Mouse (Mus musculus) heart, embryonic 15.5 days (tissue): ENCODE data around the gene Renbp. TPM values are rescaled to one million over a fixed set of nuclear protein-coding genes. Genes with fewer than 3 reads are reported as not detected.

Source experiments
- ATAC-seq: fragments of 200-750 bp; cut with Nextera tagmentation; replicated peaks from 2 replicates; pipeline ENCODE4 v1.8.0; 2017; ENCODE audit warnings: low read depth, moderate TSS enrichment; ENCODE audit not compliant: insufficient number of reproducible peaks, insufficient read depth, low FRiP score
- H3K27ac ChIP-seq: fragments of 300-500 bp; sonication (generic); 2 replicates; pipeline ENCODE4 v1.5.1; 2015; ENCODE audit warnings: mild to moderate bottlenecking, inconsistent platforms
- H3K27me3 ChIP-seq: fragments of 300-500 bp; sonication (generic); 2 replicates; pipeline ENCODE4 v1.6.1; 2015; ENCODE audit warnings: inconsistent platforms
- H3K36me3 ChIP-seq: fragments of 300-500 bp; sonication (generic); 2 replicates; pipeline ENCODE4 v1.6.1; 2015; ENCODE audit warnings: mild to moderate bottlenecking, inconsistent platforms
- H3K4me1 ChIP-seq: fragments of 300-500 bp; sonication (generic); replicated peaks from 2 replicates; pipeline ENCODE4 v1.6.1; 2015; ENCODE audit warnings: inconsistent platforms
- H3K4me2 ChIP-seq: fragments of 300-500 bp; sonication (generic); 2 replicates; pipeline ENCODE4 v1.6.1; 2015; ENCODE audit warnings: inconsistent platforms, mild to moderate bottlenecking, moderate library complexity
- H3K4me3 ChIP-seq: fragments of 300-500 bp; sonication (generic); 2 replicates; pipeline ENCODE4 v1.5.1; 2015; ENCODE audit warnings: mild to moderate bottlenecking, inconsistent platforms
- H3K9ac ChIP-seq: fragments of 300-500 bp; sonication (generic); 2 replicates; pipeline ENCODE4 v1.6.1; 2015; ENCODE audit warnings: mild to moderate bottlenecking, inconsistent platforms
- H3K9me3 ChIP-seq: fragments of 300-500 bp; sonication (generic); replicated peaks from 2 replicates; pipeline ENCODE4 v1.6.1; 2016; ENCODE audit warnings: inconsistent platforms
- WGBS: fragments of 180-500 bp; shearing (Covaris S2); methylation state at CpG from one replicate; pipeline ENCODE4 v1.1.7; 2015; ENCODE audit warnings: mixed read lengths; 5-methylcytosine and 5-hydroxymethylcytosine counted together
- polyA plus RNA-seq: library from polyadenylated mRNA; unstranded; fragments of >200 nt; fragmentation: Nextera tagmentation; extraction: Ambion mirVana; gene quantifications from 2 replicates; pipeline ENCODE4 v1.2.1, GENCODE M21; 2015

Renbp gene
- polyA plus RNA-seq, 1 experiment from 2014 or later = 53.5 TPM

DNA sequence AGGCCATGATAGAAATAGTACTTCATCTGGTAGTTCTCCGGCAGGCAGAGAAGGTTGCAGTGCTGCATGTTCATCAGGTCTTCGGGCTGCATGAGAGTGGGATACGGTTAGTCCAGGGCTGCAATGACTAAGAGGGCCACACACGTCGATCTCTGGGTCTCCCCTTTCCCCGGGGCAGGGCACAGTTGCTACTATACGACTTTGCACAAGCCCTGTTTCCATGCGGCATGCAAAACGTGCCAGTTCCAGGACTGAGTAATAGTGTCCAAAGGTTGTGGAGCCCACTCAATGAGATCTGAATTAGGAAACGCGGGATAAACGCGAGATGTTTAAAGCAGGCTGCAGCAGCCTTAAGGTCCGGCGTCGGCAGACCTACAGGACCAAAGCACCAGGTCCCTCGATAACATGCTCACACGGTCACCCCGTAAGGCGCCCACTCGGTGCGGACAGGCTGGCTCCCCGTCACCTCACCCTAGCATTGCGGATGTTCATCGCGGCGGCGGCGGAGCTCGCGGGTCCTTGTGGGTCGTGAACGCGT is 9.3 kb downstream of the Renbp start:
- Histone ChIP-seq H3K4me1 (peaks cover 3% of the 10 kb centered on the region), H3K9ac (peak overlapping the region; percentile 64), H3K9me3 (no peaks in the 10 kb centered on the region), H3K27ac (peak overlapping the region; percentile 85), H3K4me3 (peak overlapping the region; percentile 60), H3K27me3 (no peaks in the 10 kb centered on the region), H3K36me3 (peaks cover 6% of the 10 kb centered on the region; the same call in 1 of the 2 replicates), H3K4me2 (peak overlapping the region; percentile 79)
- 15% methylated on average over 34 of the region's 34 CpGs for WGBS
- 0 out of 2 replicates have a peak, but pooled peaks have one; percentile 3 for ATAC-seq

DNA sequence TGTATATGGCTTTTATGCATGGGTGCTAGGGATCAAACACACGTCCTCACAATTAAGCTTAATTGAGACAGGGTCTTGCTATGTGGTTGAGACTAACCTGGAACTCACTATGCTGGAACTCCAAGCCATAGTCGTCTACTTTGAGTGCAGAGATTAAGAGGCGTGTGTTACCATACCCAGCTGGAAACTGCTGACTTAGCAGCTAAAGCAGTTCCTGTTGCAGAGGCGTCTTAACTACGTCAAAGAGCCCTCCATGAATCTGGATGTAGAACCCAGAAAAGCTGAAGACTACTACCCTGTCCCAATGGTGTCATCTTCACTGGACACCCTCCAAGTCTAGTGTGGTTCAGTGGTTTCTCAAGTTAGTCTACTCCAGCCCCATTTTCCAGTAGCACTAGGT is 12.0 kb downstream of the Renbp start:
- Histone ChIP-seq H3K4me2 (no peak overlapping the region), H3K4me3 (no peak overlapping the region), H3K27ac (no peak overlapping the region), H3K4me1 (peaks cover 6% of the 10 kb centered on the region), H3K9me3 (no peaks in the 10 kb centered on the region), H3K36me3 (peaks cover 6% of the 10 kb centered on the region; the same call in 1 of the 2 replicates), H3K9ac (no peak overlapping the region), H3K27me3 (no peaks in the 10 kb centered on the region)
- 80% methylated on average over 5 of the region's 5 CpGs for WGBS
- ATAC-seq = no peak

DNA sequence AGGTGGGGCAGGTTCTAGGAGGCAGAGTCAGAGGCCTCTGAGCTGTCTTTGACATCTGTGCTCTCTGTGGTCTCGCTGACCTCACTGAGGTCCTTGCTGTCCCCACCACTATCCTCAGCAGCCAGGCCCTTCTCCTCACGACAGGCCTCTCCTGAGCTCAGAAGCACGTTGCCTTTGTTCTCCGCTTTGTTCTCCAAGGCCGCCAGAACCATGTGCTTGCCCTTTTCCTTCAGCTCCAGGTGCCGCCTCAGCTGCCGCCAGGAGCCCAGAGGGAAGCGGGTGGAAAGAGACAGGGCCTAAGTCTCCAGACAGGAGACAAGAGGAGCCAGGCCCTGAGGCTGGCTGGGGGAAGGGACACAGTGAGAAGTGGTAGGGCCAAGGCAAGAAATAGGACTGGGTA is 13.7 kb downstream of the Renbp start:
- WGBS = 84% methylated on average over 8 of the region's 8 CpGs

DNA sequence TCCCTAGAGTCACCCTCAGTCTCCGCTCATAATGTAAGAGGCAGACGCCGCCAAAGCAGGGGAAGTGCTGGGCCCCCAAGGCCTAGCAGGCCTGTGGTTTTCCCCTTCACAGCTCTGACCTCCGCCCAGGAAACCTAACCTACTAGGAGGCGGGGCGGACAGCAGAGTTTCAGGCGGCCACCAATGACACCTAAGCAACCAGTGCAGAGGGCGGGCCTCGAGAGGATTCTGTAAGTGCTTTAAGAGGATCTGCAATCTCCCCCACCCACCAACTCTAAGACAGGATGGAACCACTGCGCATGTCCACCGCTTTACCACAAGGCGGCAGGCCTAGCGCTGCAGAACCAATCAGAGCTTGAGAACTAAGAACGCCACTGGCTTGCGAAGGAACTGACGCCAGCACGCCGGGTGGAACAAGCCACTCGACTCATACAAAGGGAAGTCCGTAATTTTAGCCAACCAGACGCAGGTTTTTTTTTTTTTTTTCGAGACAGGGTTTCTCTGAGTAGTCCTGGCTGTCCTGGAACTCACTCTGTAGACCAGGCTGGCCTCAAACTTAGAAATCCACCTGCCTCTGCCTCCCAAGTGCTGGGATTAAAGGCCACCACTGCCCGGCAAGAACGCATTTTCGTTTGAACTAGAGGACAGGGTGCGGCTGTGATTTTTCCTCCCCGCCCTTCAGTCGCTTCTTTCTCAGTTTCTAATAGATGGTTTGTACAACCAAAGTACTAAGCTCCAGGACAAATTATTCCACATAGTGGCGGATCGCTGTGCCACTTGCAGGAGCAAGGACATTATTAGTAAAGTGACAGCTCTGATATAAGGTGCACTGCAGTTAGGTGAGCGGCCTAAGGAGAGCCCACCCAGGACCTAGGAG is 15.6 kb downstream of the Renbp start:
- Histone ChIP-seq H3K9ac (no peak overlapping the region), H3K4me3 (peak overlapping the region; percentile 30), H3K36me3 (peaks cover 6% of the 10 kb centered on the region; the same call in 1 of the 2 replicates), H3K4me1 (peaks cover 5% of the 10 kb centered on the region; the same call in 1 of the 2 replicates), H3K27me3 (no peaks in the 10 kb centered on the region), H3K4me2 (peak overlapping the region; percentile 54), H3K27ac (peak overlapping the region; percentile 82), H3K9me3 (no peaks in the 10 kb centered on the region)
- peak; percentile 97 for ATAC-seq
- 25% methylated on average over 31 of the region's 31 CpGs for WGBS

More for the DNA sequence above, 13.7 kb downstream of the Renbp start:
- Histone ChIP-seq H3K27me3 (no peaks in the 10 kb centered on the region), H3K9me3 (no peaks in the 10 kb centered on the region), H3K4me2 (no peak overlapping the region), H3K36me3 (peaks cover 6% of the 10 kb centered on the region; the same call in 1 of the 2 replicates), H3K4me1 (peaks cover 2% of the 10 kb centered on the region; the same call in 1 of the 2 replicates), H3K9ac (no peak overlapping the region), H3K27ac (no peak overlapping the region), H3K4me3 (no peak overlapping the region)
- ATAC-seq = no peak

DNA sequence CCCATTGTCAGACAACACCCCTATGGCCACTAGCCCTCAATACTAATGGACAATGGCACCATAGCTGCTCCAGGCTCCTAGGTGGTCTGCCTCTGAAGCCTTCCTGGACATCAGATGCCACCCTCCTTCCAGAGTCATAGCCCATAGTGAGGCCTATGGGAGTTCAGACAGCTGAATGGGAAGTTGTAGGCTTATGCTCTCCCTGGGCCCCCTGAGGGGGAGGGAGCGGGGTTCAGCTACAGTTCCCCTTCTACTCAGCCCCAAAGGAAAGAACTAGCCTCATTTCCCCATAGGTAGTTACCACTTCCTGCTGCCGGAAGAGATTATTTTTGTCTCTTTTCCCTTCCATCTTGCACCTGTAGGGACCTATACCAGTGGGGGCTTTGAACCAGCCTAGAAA is 19.1 kb downstream of the Renbp start:
- no peak overlapping the region for H3K4me3 ChIP-seq
- no peak overlapping the region; the same call in 1 of the 2 replicates for H3K27ac ChIP-seq
- no peak overlapping the region; the same call in 1 of the 2 replicates for H3K4me2 ChIP-seq
- H3K9ac ChIP-seq = no peak overlapping the region
- no peak for ATAC-seq
- 57% methylated on average over 2 of the region's 2 CpGs for WGBS
- no peaks in the 10 kb centered on the region for H3K27me3 ChIP-seq
- H3K4me1 ChIP-seq = peaks cover 5% of the 10 kb centered on the region; the same call in 1 of the 2 replicates
- H3K36me3 ChIP-seq = no peaks in the 10 kb centered on the region
- H3K9me3 ChIP-seq = no peaks in the 10 kb centered on the region

DNA sequence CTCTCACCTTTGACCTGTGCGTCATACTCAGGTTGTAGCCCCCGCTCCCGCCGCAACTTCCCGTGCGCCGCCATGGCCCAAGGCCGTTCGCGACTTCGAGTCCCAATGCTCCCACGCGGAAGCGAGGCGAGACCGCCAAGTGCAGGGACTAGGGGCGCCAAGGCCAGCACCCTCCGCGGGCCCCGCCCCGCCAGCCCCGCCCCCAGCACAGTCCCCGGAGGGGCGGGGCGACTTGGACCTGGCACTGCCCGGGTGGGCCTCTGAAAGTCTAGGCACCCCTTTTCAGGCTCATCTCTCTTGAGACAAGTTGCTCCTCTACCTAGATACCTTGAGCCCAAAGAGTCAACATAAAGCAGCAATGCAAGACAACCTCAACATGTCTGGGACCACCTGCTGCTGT is 19.5 kb downstream of the Renbp start:
- H3K4me2 ChIP-seq = peak overlapping the region; percentile 43
- no peak overlapping the region; the same call in 1 of the 2 replicates for H3K27ac ChIP-seq
- no peaks in the 10 kb centered on the region for H3K9me3 ChIP-seq
- WGBS = 18% methylated on average over 26 of the region's 26 CpGs
- ATAC-seq = no peak
- no peaks in the 10 kb centered on the region for H3K27me3 ChIP-seq
- peak overlapping the region; percentile 24 for H3K4me3 ChIP-seq
- no peak overlapping the region for H3K9ac ChIP-seq
- H3K4me1 ChIP-seq = peaks cover 5% of the 10 kb centered on the region; the same call in 1 of the 2 replicates
- no peaks in the 10 kb centered on the region for H3K36me3 ChIP-seq

DNA sequence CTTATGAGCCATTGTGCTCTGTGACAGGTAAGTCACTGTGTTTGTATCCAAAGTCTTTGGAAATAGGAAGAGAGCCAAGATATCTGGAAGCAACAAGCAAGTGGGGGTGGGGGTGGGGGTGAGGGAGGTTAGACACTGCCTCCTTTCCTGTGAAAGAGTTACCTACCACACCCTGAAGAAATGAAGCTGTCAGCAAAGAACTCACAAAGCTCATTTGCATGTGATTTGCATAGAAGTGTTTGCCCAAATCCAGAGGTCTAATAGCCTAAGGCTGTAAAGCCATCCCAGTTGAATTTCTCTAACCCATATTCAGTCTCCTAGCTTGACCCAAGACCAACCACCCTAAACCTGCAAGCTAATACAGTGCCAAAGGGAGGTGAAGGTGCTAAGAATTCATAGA is 20.2 kb downstream of the Renbp start:
- Histone ChIP-seq H3K36me3 (no peaks in the 10 kb centered on the region), H3K4me1 (peaks cover 4% of the 10 kb centered on the region; the same call in 1 of the 2 replicates), H3K27me3 (no peaks in the 10 kb centered on the region), H3K27ac (no peak overlapping the region), H3K9ac (no peak overlapping the region), H3K4me2 (peak overlapping the region; percentile 43; the same call in 1 of the 2 replicates), H3K4me3 (no peak overlapping the region), H3K9me3 (no peaks in the 10 kb centered on the region)
- ATAC-seq = no peak

DNA sequence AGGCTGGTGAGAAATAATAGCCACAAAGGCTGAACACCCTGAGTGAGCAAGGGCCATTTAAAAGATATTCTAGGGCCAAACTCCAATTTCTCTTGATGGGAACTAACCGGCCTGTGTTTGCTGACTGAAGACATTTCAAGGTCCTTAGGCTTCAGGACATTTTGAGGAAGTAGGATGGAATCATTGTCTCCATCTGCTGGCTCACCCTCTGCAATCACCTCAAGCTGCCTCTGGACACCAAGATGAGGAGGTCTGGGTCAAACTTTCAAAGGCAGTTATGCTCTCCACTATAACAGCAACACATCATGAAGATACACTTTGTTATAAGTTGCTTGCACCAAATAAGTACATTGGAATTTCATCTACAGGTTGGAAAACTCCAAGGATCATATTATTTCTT is 20.6 kb downstream of the Renbp start:
- ATAC-seq = no peak
- WGBS = 70% methylated on average over 1 of the region's 1 CpGs
- H3K27ac ChIP-seq = no peak overlapping the region
- no peak overlapping the region for H3K9ac ChIP-seq
- no peaks in the 10 kb centered on the region for H3K9me3 ChIP-seq
- no peak overlapping the region for H3K4me2 ChIP-seq
- H3K27me3 ChIP-seq = no peaks in the 10 kb centered on the region
- H3K4me3 ChIP-seq = no peak overlapping the region
- H3K4me1 ChIP-seq = peaks cover 2% of the 10 kb centered on the region; the same call in 1 of the 2 replicates
- no peaks in the 10 kb centered on the region for H3K36me3 ChIP-seq

DNA sequence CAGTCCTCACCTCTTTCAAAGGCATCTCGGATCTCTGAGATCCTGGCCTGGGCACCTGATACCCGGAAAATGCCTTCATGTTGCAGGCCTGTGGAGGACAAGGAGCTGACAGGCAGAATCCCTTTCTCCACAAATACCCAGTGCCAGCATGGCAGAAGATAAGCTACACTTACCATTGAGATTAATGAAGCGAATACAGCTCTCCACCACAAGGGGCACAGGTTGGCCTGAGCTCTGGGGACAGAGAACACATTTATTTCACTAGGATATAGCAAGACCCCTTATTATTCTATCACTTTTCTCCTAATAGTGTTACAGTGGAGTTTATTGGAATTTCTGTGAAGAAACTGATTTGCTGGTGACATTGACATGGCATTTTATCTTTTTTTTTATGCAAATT is 32.7 kb downstream of the Renbp start:
- WGBS = 45% methylated on average over 3 of the region's 3 CpGs
- Histone ChIP-seq H3K4me1 (no peaks in the 10 kb centered on the region), H3K36me3 (no peaks in the 10 kb centered on the region), H3K27ac (no peak overlapping the region), H3K27me3 (no peaks in the 10 kb centered on the region), H3K4me2 (no peak overlapping the region), H3K9me3 (no peaks in the 10 kb centered on the region), H3K4me3 (no peak overlapping the region), H3K9ac (no peak overlapping the region)
- no peak for ATAC-seq

DNA sequence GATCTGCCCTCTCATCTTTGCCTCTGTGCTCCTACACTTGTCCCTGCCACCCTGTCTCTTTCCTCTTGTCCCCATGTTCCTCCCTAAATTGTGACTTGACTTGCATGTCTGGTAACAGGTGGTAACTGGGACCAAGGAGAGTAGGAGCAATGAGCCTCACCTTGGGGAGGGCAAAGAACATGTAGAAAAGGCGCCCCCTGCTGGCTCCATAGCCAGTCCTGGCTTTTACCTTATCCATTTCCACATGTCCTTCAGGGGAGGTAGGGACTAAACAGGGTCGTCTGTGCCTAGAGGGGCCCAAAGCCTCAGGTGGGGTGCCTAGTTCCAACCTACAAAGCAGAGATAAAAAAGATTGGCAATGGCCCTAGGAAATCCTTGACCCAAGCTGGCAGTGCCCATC is 34.9 kb downstream of the Renbp start, which contains the start of gene L1cam:
L1cam (minus strand) TSS at position 387 of the 400 bp plus-strand sequence.
- no peak for ATAC-seq
- Histone ChIP-seq H3K36me3 (no peaks in the 10 kb centered on the region), H3K27ac (no peak within 1 kb of the TSS), H3K4me1 (no peaks in the 10 kb centered on the region), H3K4me2 (no peak within 1 kb of the TSS), H3K9ac (no peak within 1 kb of the TSS), H3K27me3 (peaks cover 3% of the 10 kb centered on the region; the same call in 1 of the 2 replicates), H3K9me3 (no peaks in the 10 kb centered on the region), H3K4me3 (no peak within 1 kb of the TSS)
- WGBS = 19% methylated on average over 2 of the region's 2 CpGs

DNA sequence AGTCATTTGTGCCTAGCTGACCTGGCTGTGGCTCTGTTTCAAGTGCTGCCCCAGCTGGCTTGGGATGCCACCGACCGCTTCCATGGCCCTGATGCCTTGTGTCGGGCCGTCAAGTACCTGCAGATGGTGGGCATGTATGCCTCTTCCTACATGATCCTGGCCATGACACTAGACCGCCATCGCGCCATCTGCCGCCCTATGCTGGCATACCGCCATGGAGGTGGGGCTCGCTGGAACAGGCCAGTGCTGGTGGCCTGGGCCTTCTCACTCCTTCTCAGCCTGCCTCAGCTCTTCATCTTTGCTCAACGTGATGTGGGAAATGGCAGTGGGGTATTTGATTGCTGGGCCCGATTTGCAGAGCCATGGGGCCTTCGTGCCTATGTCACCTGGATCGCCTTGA is 37.8 kb downstream of the Renbp start:
- 90% methylated on average over 14 of the region's 14 CpGs for WGBS
- Histone ChIP-seq H3K9ac (no peak overlapping the region), H3K27ac (no peak overlapping the region), H3K36me3 (no peaks in the 10 kb centered on the region), H3K4me1 (no peaks in the 10 kb centered on the region), H3K9me3 (no peaks in the 10 kb centered on the region), H3K4me2 (no peak overlapping the region), H3K27me3 (peaks cover 3% of the 10 kb centered on the region; the same call in 1 of the 2 replicates), H3K4me3 (no peak overlapping the region)
- no peak for ATAC-seq
